9 mouse cellular contexts compared by ENCODE assay signal in the genomic region with DNA sequence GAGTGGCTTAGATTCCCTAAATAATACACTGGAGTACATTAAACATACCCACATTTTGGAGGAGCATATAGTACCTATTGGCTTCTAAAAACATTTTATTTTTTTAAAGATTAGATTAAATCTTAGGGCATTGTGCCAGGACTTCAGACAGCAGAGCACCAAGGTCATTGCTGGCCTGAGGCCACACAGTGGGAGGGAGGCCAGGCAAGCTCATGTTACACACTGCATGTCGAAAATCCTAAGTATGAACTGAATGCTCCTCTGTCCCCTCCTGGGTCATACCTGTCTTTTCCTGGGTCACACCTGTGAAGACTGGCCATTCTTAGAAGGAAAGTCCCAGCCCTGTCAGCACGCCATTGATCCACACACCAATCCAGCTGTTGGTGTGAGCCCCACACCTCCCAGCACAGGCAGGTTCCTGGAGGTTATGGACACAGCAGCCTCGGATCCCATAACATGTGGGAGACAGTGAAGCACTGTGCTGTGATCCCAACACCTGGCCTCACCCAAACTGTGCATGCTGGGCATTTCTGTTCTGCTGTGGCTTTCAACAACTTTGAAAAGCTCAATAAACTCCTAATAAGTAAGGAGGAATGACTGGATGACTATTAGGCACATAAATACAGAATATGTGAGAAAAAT.
DNase-seq lines count a peak whose midpoint lies in the region; ATAC-seq lines count a peak whose summit lies in the region.
"Had no signal": no experiment of that assay in that cellular context is flagged by ENCODE, and none has a peak within 500 bp of the region (broad histone marks: within the 10 kb centered on the region; RNA-seq: fewer than 3 reads in every experiment).

No protein-coding gene starts in this region.

- DNase-seq in heart, postnatal 36 days, result no peak
- DNase-seq in ZHBTc4 (ENCODE audit: low read depth, low spot score), result peak; percentile 30
- peak; percentile 56 to 66 for DNase-seq in kidney, postnatal 36 days
- DNase-seq in layer of hippocampus, postnatal 36 days, result no peak
- DNase-seq: lung, postnatal 36 days had no signal

- no peaks in the 10 kb centered on the region for H3K36me3 ChIP-seq in heart, embryonic 11.5 days (ENCODE audit: control insufficient read depth, insufficient read depth, low read length)
- no peaks in the 10 kb centered on the region for H3K36me3 ChIP-seq in heart, embryonic 16.5 days (ENCODE audit: control insufficient read depth, insufficient read depth)
- no peaks in the 10 kb centered on the region for H3K36me3 ChIP-seq in midbrain, embryonic 16.5 days (ENCODE audit: control insufficient read depth, insufficient read depth, low read length)

- intact Hi-C loops in heart, postnatal 36 days (cut with DNase I), result no loop called here

- H3K4me1 ChIP-seq in heart, embryonic 11.5 days (ENCODE audit: control insufficient read depth, insufficient read depth, low read length), result peaks cover 8% of the 10 kb centered on the region
- peaks cover 29% of the 10 kb centered on the region for H3K4me1 ChIP-seq in heart, embryonic 16.5 days (ENCODE audit: control insufficient read depth, insufficient read depth, low read length)
- peaks cover 5% of the 10 kb centered on the region; the same call in 1 of the 2 replicates for H3K4me1 ChIP-seq in midbrain, embryonic 16.5 days (ENCODE audit: control insufficient read depth, insufficient read depth, low read length)

- no peak overlapping the region; the same call in 1 of the 2 replicates for H3K27ac ChIP-seq in heart, embryonic 11.5 days (ENCODE audit: low read depth, low read length)
- H3K27ac ChIP-seq in heart, embryonic 16.5 days (ENCODE audit: low read length), result peak overlapping the region; percentile 13; the same call in 1 of the 2 replicates
- H3K27ac ChIP-seq in midbrain, embryonic 16.5 days (ENCODE audit: low read length), result no peak overlapping the region

- ATAC-seq in heart, embryonic 11.5 days (replicated peaks; ENCODE audit: insufficient number of reproducible peaks, low FRiP score, low TSS enrichment), result 0 out of 2 replicates have a peak, but pooled peaks have one; percentile 53
- ATAC-seq in heart, embryonic 16.5 days (replicated peaks; ENCODE audit: extremely low read depth, insufficient read depth, low FRiP score), result peak; percentile 33; the same call in 1 of the 2 replicates
- no peak for ATAC-seq in midbrain, embryonic 16.5 days
- no peak for ATAC-seq in granulocyte monocyte progenitor cell, adult 5-6 weeks (replicated peaks; ENCODE audit: poor library complexity, severe bottlenecking)

- 42% methylated on average over 3 of the region's 3 CpGs for WGBS in heart, embryonic 11.5 days (ENCODE audit: insufficient replicate concordance)
- WGBS in heart, embryonic 16.5 days, result 36% methylated on average over 3 of the region's 3 CpGs
- 50% methylated on average over 3 of the region's 3 CpGs for WGBS in midbrain, embryonic 16.5 days

- no peak overlapping the region for H3K4me3 ChIP-seq in heart, embryonic 11.5 days (ENCODE audit: low read depth, low read length)
- no peak overlapping the region for H3K4me3 ChIP-seq in heart, embryonic 16.5 days (ENCODE audit: low read length)
- no peak overlapping the region for H3K4me3 ChIP-seq in midbrain, embryonic 16.5 days (ENCODE audit: low read depth, low read length)

- H3K4me2 ChIP-seq in heart, embryonic 11.5 days, result no peak overlapping the region
- H3K4me2 ChIP-seq in heart, embryonic 16.5 days (ENCODE audit: low read depth, low read length), result no peak overlapping the region
- no peak overlapping the region for H3K4me2 ChIP-seq in midbrain, embryonic 16.5 days (ENCODE audit: low read length)

- H3K27me3 ChIP-seq in heart, embryonic 11.5 days (ENCODE audit: control insufficient read depth, insufficient read depth, low read length), result no peaks in the 10 kb centered on the region
- H3K27me3 ChIP-seq in heart, embryonic 16.5 days (ENCODE audit: control insufficient read depth, insufficient read depth, low read length), result no peaks in the 10 kb centered on the region
- no peaks in the 10 kb centered on the region for H3K27me3 ChIP-seq in midbrain, embryonic 16.5 days (ENCODE audit: control insufficient read depth, insufficient read depth, low read depth, low read length)

- no peak overlapping the region for H3K9ac ChIP-seq in heart, embryonic 11.5 days (ENCODE audit: low read depth, low read length)
- H3K9ac ChIP-seq in heart, embryonic 16.5 days (ENCODE audit: low read length), result no peak overlapping the region
- no peak overlapping the region for H3K9ac ChIP-seq in midbrain, embryonic 16.5 days (ENCODE audit: low read depth, low read length)

- no peaks in the 10 kb centered on the region for H3K9me3 ChIP-seq in heart, embryonic 11.5 days (replicated peaks; ENCODE audit: control insufficient read depth, low read length)
- H3K9me3 ChIP-seq in heart, embryonic 16.5 days (replicated peaks; ENCODE audit: control insufficient read depth, low read length), result no peaks in the 10 kb centered on the region
- no peaks in the 10 kb centered on the region for H3K9me3 ChIP-seq in midbrain, embryonic 16.5 days (replicated peaks; ENCODE audit: control insufficient read depth, low read length, poor library complexity, severe bottlenecking)

Comparison
In these comparisons a context has a peak if more than half of its experiments do, and no peak if none do; other contexts are left out.
1. ATAC-seq: peak in heart, embryonic 11.5 days (single experiment) and heart, embryonic 16.5 days (single experiment); none in midbrain, embryonic 16.5 days (single experiment) and granulocyte monocyte progenitor cell, adult 5-6 weeks (single experiment).
2. DNase-seq: peak in ZHBTc4 (single experiment) and kidney, postnatal 36 days (2 of 2); none in heart, postnatal 36 days (0 of 2) and layer of hippocampus, postnatal 36 days (0 of 2).